Mouse (Mus musculus): ENCODE measurements around the gene Nt5c2. TPM values are rescaled to one million over a fixed set of nuclear protein-coding genes. Genes with fewer than 3 reads are reported as not detected.
A peak's percentile ranks its signal among the peaks of the same experiment; 100 is the strongest.

Gene Nt5c2
- polyA plus RNA-seq, 1 experiment = 46.7 TPM

DNA sequence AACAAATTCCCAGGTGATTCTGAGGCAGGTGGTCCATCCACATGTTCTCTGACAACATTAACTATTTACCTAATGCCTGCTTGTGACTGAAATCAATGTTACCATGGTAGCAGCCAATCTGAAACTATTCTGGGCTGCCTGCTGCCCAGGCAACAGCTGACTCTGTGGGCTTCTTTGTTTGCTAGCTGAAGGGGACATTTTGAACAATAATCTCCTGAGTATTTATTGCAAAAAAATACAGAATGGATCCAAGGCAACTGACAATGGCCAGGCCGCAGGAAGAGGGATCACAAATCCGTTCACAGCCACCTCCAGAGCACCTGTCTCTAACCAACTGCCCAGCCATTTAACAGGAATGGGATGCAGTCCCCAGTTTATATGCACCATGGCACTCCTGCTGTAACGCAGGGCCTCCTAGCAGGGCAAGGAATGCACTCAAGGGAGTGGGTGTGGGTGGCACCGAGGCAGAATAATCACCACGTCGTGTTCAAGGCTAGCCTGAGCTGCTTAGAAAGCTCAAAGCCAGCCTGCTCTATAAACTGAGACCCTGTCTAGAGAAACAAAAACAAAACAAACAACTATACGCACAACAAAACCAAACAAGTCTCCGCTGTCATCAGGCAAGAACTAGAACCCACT lies 43.8 kb downstream of the Nt5c2 start:
- Histone ChIP-seq H3K4me1 (ENCODE audit: control insufficient read depth, insufficient read depth, low read length) (peaks cover 12% of the 10 kb centered on the region), H3K27ac (ENCODE audit: insufficient read depth, low read length) (peak overlapping the region; percentile 12; the same call in 1 of the 2 replicates), H3K4me3 (ENCODE audit: insufficient read depth, low read length) (no peak overlapping the region)
- TF ChIP-seq CTCF (IDR thresholded peaks at IDR 0.05; ENCODE audit: extremely low read depth, insufficient read depth, low read length) = no peak
- no peak for TF ChIP-seq POLR2A (IDR thresholded peaks at IDR 0.05; ENCODE audit: extremely low read depth, insufficient read depth, low read length)

GRCm38 (mm10) chr19:46970121-46970729 lies 44.7 kb downstream of the Nt5c2 start:
- no peak overlapping the region for H3K4me3 ChIP-seq (ENCODE audit: insufficient read depth, low read length)

DNA sequence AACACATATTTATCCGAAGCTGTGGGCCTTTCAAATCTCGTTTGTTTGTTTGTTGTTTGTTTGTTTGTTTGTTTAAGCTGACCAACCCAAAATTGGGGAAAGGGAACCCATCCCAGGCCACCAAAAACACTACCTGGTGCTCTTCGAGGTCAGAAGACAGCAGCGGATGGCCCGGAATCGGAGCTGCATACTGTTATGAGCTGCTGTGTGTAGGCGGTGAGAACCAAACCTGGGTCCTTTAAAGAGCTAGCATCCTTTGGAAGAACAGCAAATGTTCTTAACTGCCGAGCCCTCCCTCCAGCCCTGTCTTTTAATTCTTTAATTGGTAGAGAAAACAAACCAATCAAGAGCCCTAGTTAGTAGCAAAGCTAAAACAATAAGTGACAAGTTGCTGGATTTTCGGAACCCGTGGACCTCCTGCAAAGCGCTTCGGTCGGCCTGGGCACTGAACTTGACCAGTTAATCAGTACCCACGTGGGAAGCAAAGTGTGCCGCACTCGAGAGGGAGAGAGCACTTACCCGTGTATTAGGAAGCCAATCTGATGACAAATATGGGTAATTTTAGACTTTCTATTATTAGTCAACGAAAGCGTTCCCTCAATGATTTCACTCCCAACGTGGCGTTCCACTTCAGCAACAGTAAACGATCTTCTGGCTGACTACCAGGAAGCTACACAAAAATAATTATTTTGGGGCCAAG lies 45.5 kb downstream of the Nt5c2 start:
- peaks cover 12% of the 10 kb centered on the region for H3K4me1 ChIP-seq (ENCODE audit: control insufficient read depth, insufficient read depth, low read length)
- no peak overlapping the region for H3K4me3 ChIP-seq (ENCODE audit: insufficient read depth, low read length)
- TF ChIP-seq CTCF (IDR thresholded peaks at IDR 0.05; ENCODE audit: extremely low read depth, insufficient read depth, low read length) (no peak), POLR2A (IDR thresholded peaks at IDR 0.05; ENCODE audit: extremely low read depth, insufficient read depth, low read length) (no peak)
- H3K27ac ChIP-seq (ENCODE audit: insufficient read depth, low read length) = peak overlapping the region; percentile 14; the same call in 1 of the 2 replicates

More at GRCm38 (mm10) chr19:46970121-46970729, 44.7 kb downstream of the Nt5c2 start:
- Histone ChIP-seq H3K27ac (ENCODE audit: insufficient read depth, low read length) (peak overlapping the region; percentile 14; the same call in 1 of the 2 replicates), H3K4me1 (ENCODE audit: control insufficient read depth, insufficient read depth, low read length) (peaks cover 12% of the 10 kb centered on the region)
- no peak for TF ChIP-seq CTCF (IDR thresholded peaks at IDR 0.05; ENCODE audit: extremely low read depth, insufficient read depth, low read length)

DNA sequence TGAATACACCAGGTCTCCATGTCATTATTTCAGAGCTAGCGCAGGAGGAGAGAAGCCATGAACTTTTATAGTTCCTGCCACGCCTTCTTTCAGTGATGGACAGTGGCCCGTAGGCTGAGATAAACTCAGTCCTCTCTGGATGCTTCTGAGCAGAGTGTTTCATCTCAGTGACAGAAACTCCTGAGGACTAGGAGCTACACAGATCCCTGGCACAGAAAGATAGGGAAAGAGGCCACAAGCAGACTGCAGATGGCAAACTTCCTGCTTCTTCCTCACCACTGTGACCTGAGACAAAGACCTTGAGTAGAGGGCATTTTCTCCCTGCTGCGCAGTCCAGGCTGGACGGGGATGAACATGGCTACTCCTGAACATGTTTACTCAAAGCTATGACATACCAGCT lies 46.1 kb downstream of the Nt5c2 start:
- TF ChIP-seq CTCF (IDR thresholded peaks at IDR 0.05; ENCODE audit: extremely low read depth, insufficient read depth, low read length) (no peak), POLR2A (IDR thresholded peaks at IDR 0.05; ENCODE audit: extremely low read depth, insufficient read depth, low read length) (no peak)
- H3K4me3 ChIP-seq (ENCODE audit: insufficient read depth, low read length) = no peak overlapping the region
- peaks cover 12% of the 10 kb centered on the region for H3K4me1 ChIP-seq (ENCODE audit: control insufficient read depth, insufficient read depth, low read length)
- H3K27ac ChIP-seq (ENCODE audit: insufficient read depth, low read length) = no peak overlapping the region

DNA sequence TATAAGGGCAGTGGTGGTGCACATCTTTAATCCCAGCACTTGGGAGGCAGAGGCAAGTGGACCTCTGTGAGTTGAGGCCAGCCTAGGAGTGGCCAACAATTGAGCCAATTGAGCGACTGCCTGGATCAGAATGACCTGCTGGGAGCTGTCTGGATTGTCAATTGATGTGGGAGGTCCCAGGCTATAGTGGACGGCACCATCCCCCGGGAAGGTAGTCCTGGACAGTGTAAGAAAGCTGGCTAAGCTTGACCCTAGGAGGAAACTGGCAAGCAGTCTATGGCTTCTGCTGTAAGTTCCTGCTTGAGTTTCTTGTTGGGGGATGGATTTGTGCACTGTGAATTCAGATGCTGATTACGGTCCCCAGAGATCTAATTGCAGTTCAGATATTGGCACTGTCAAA lies 47.1 kb downstream of the Nt5c2 start:
- no peak for TF ChIP-seq POLR2A (IDR thresholded peaks at IDR 0.05; ENCODE audit: extremely low read depth, insufficient read depth, low read length)
- TF ChIP-seq CTCF (IDR thresholded peaks at IDR 0.05; ENCODE audit: extremely low read depth, insufficient read depth, low read length) = no peak

DNA sequence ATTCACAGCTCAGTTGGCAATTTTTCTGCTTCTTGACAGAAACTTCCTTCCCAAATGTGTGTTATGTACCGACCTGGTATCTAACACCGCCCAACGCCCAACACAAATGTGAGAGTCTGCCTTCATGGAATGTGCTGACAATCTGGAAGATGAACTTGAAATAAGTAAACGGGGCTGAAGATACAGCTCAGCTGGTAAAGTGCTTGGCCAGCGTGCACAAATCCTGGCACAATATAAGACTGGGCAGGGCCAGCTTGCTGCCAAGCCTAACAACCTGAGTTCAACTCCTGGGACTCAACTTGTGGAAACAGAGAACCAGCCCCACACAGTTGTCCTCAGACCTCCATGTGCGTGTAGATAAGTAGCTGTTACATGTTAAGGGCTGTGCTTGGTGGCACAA lies 48.6 kb downstream of the Nt5c2 start:
- no peak for TF ChIP-seq CTCF (IDR thresholded peaks at IDR 0.05; ENCODE audit: extremely low read depth, insufficient read depth, low read length)
- no peak for TF ChIP-seq POLR2A (IDR thresholded peaks at IDR 0.05; ENCODE audit: extremely low read depth, insufficient read depth, low read length)
- H3K4me1 ChIP-seq (ENCODE audit: control insufficient read depth, insufficient read depth, low read length) = peaks cover 10% of the 10 kb centered on the region

More for the DNA sequence above, 47.1 kb downstream of the Nt5c2 start:
- peaks cover 12% of the 10 kb centered on the region for H3K4me1 ChIP-seq (ENCODE audit: control insufficient read depth, insufficient read depth, low read length)
- no peak overlapping the region for H3K27ac ChIP-seq (ENCODE audit: insufficient read depth, low read length)
- H3K4me3 ChIP-seq (ENCODE audit: insufficient read depth, low read length) = no peak overlapping the region

DNA sequence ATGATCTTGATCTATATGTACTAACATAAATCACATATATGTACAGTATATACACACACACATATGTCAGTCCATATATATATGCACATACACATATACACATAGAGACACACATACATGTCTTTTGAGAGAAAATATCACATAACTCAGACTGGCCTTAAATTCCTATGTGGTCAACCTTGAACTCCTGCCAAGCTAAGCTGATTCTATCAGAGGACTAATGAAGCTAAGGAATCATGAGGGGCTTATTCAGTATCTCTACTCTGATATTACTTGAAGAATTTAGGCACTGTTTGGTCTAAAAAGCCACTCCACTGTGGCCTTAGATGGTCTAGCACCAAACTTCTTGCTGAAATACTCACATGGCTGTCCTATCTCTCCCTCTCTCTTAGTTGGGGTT lies 49.5 kb downstream of the Nt5c2 start:
- Histone ChIP-seq H3K4me1 (ENCODE audit: control insufficient read depth, insufficient read depth, low read length) (peaks cover 7% of the 10 kb centered on the region), H3K4me3 (ENCODE audit: insufficient read depth, low read length) (no peak overlapping the region), H3K27ac (ENCODE audit: insufficient read depth, low read length) (no peak overlapping the region)
- TF ChIP-seq POLR2A (IDR thresholded peaks at IDR 0.05; ENCODE audit: extremely low read depth, insufficient read depth, low read length) = no peak
- TF ChIP-seq CTCF (IDR thresholded peaks at IDR 0.05; ENCODE audit: extremely low read depth, insufficient read depth, low read length) = no peak

More for the DNA sequence above, 48.6 kb downstream of the Nt5c2 start:
- Histone ChIP-seq H3K27ac (ENCODE audit: insufficient read depth, low read length) (no peak overlapping the region), H3K4me3 (ENCODE audit: insufficient read depth, low read length) (no peak overlapping the region)

DNA sequence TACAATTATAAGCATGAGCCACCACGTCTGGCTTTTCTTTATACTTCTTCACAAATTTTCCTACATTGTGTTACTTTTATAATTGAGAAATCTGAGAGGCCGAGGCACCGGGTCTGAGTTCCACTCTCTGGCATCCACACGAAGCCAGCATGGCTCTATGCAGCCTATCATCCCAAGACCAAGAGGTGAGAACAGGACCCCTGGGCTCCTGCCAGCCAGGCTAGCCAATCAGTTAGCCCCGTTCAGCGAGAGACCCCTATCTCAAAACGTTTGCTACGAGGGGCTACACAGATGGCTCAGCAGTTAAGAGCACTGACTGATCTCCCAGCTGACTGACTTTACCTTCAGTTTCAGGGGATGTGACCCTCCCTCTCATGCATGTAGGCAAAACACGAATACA lies 50.6 kb downstream of the Nt5c2 start:
- TF ChIP-seq POLR2A (IDR thresholded peaks at IDR 0.05; ENCODE audit: extremely low read depth, insufficient read depth, low read length) (no peak), CTCF (IDR thresholded peaks at IDR 0.05; ENCODE audit: extremely low read depth, insufficient read depth, low read length) (no peak)
- H3K4me3 ChIP-seq (ENCODE audit: insufficient read depth, low read length) = no peak overlapping the region
- H3K4me1 ChIP-seq (ENCODE audit: control insufficient read depth, insufficient read depth, low read length) = peaks cover 9% of the 10 kb centered on the region; the same call in 1 of the 2 replicates
- no peak overlapping the region for H3K27ac ChIP-seq (ENCODE audit: insufficient read depth, low read length)

DNA sequence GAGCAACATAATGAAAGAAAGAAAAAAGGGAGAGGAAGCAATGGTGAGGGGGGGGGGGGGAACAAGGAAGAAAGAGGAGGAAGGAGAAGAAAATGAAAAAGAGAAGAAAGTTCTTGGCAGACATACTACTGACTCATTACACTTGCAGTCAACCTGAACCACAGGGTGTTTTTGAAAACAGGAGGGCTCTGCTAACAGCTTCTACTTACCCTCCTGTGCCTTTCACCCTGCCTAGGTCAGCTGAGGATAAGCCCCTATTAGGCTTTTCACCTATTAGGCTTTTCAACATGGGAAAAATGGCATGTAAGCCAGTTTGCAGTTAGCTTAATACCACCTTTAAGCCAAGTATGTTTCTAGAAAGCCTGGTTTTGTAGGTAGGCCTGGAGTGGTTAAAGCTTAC lies 51.5 kb downstream of the Nt5c2 start:
- TF ChIP-seq POLR2A (IDR thresholded peaks at IDR 0.05; ENCODE audit: extremely low read depth, insufficient read depth, low read length) (no peak), CTCF (IDR thresholded peaks at IDR 0.05; ENCODE audit: extremely low read depth, insufficient read depth, low read length) (no peak)
- Histone ChIP-seq H3K27ac (ENCODE audit: insufficient read depth, low read length) (no peak overlapping the region), H3K4me1 (ENCODE audit: control insufficient read depth, insufficient read depth, low read length) (peaks cover 5% of the 10 kb centered on the region; the same call in 1 of the 2 replicates), H3K4me3 (ENCODE audit: insufficient read depth, low read length) (no peak overlapping the region)
